Mouse (Mus musculus) liver, adult 2 months (tissue): Measurements from ENCODE around the gene Mical2. TPM values are rescaled to one million over a fixed set of nuclear protein-coding genes. Genes with fewer than 3 reads are reported as not detected.

ENCODE experiments used
- DNase-seq: peaks from one replicate; pipeline ENCODE4 v3.0.0-alpha.2; 2011; ENCODE audit warnings: low read depth, low spot score; ENCODE audit errors: extremely low read depth
- H3K27ac ChIP-seq: fragments of 200-500 bp; replicated peaks from 2 replicates; pipeline ENCODE4 v1.5.1; 2012; ENCODE audit warnings: low read depth, mild to moderate bottlenecking, control low read depth, inconsistent platforms, low read length; ENCODE audit not compliant: insufficient read depth
- H3K27me3 ChIP-seq: fragments of 200-500 bp; 2 replicates; pipeline ENCODE4 v1.6.1; 2012; ENCODE audit warnings: mild to moderate bottlenecking, moderate library complexity, low read length, inconsistent platforms; ENCODE audit not compliant: control insufficient read depth, insufficient read depth
- H3K36me3 ChIP-seq: fragments of 200-500 bp; 2 replicates; pipeline ENCODE4 v1.6.1; 2012; ENCODE audit warnings: low read length, inconsistent platforms; ENCODE audit not compliant: control insufficient read depth, insufficient read depth
- H3K4me1 ChIP-seq: fragments of 200-500 bp; 2 replicates; pipeline ENCODE4 v1.6.1; 2011; ENCODE audit warnings: low read length; ENCODE audit not compliant: control insufficient read depth, insufficient read depth
- H3K4me3 ChIP-seq: fragments of 200-500 bp; 2 replicates; pipeline ENCODE4 v1.5.1; 2011; ENCODE audit warnings: low read depth, mild to moderate bottlenecking, control low read depth, low read length, moderate library complexity; ENCODE audit not compliant: insufficient read depth
- H3K79me2 ChIP-seq: fragments of 200-500 bp; 2 replicates; pipeline ENCODE4 v1.6.1; 2012; ENCODE audit warnings: inconsistent platforms, mild to moderate bottlenecking, low read length, moderate library complexity; ENCODE audit not compliant: control insufficient read depth, insufficient read depth
- H3K9ac ChIP-seq: fragments of 200-500 bp; 2 replicates; pipeline ENCODE4 v1.6.1; 2012; ENCODE audit warnings: low read depth, mild to moderate bottlenecking, control low read depth, inconsistent platforms, low read length
- CTCF ChIP-seq: fragments of 200-500 bp; IDR thresholded peaks from 2 replicates; pipeline ENCODE4 v1.5.1; 2011; ENCODE audit warnings: low read depth, low read length, control low read depth
- POLR2A ChIP-seq: fragments of 200-500 bp; IDR thresholded peaks from 2 replicates; pipeline ENCODE4 v1.6.1; 2011; ENCODE audit warnings: low read length, control low read depth; ENCODE audit not compliant: insufficient read depth; ENCODE audit errors: extremely low read depth
- WGBS: fragments of 180-500 bp; shearing (Covaris S2); methylation state at CpG from one replicate; pipeline ENCODE4 v1.1.7; 2018; 5-methylcytosine and 5-hydroxymethylcytosine counted together
- polyA plus RNA-seq: library from polyadenylated mRNA; depleted of rRNA; stranded (reverse); fragments of >200 nt; gene quantifications from 2 replicates; pipeline ENCODE4 v1.2.3, GENCODE M21; 2012
- total RNA-seq: library from RNA; depleted of rRNA; stranded (reverse); fragments of >200 nt; gene quantifications from 2 replicates; pipeline ENCODE4 v1.2.3, GENCODE M21; 2014

Mical2 gene
- total and polyA plus RNA-seq, 2 experiments = 4.1 to 6.9 TPM

GRCm38 (mm10) chr7:112405578-112405977 lies 179.9 kb downstream of the Mical2 start:
- TF ChIP-seq CTCF (no peak), POLR2A (no peak)
- no peak overlapping the region for H3K9ac ChIP-seq
- H3K36me3 ChIP-seq = no peaks in the 10 kb centered on the region
- H3K4me3 ChIP-seq = no peak overlapping the region
- WGBS = 69% methylated on average over 8 of the region's 8 CpGs
- no peak for DNase-seq
- H3K27me3 ChIP-seq = no peaks in the 10 kb centered on the region
- H3K79me2 ChIP-seq = no peaks in the 10 kb centered on the region
- 0 out of 2 replicates have a peak, but pooled peaks cover 1% of the 10 kb centered on the region for H3K4me1 ChIP-seq
- H3K27ac ChIP-seq = no peak overlapping the region

GRCm38 (mm10) chr7:112407597-112407996 lies 181.9 kb downstream of the Mical2 start:
- Histone ChIP-seq H3K27me3 (no peaks in the 10 kb centered on the region), H3K4me1 (0 out of 2 replicates have a peak, but pooled peaks cover 1% of the 10 kb centered on the region), H3K4me3 (no peak overlapping the region), H3K79me2 (no peaks in the 10 kb centered on the region), H3K36me3 (no peaks in the 10 kb centered on the region), H3K27ac (no peak overlapping the region), H3K9ac (no peak overlapping the region)
- no peak for DNase-seq
- 93% methylated on average over 7 of the region's 7 CpGs for WGBS
- TF ChIP-seq POLR2A = no peak
- TF ChIP-seq CTCF = no peak

- TF ChIP-seq POLR2A (no peak), CTCF (no peak)
- H3K27me3 ChIP-seq = no peaks in the 10 kb centered on the region
- H3K27ac ChIP-seq = no peak overlapping the region
- no peak for DNase-seq
- H3K4me3 ChIP-seq = no peak overlapping the region
- no peak overlapping the region for H3K9ac ChIP-seq
- 92% methylated on average over 3 of the region's 3 CpGs for WGBS
- 0 out of 2 replicates have a peak, but pooled peaks cover 1% of the 10 kb centered on the region for H3K4me1 ChIP-seq
- no peaks in the 10 kb centered on the region for H3K36me3 ChIP-seq
- H3K79me2 ChIP-seq = no peaks in the 10 kb centered on the region
Measured at GRCm38 (mm10) chr7:112409991-112410390, 184.3 kb downstream of the Mical2 start.

GRCm38 (mm10) chr7:112413286-112413685 lies 187.6 kb downstream of the Mical2 start:
- no peaks in the 10 kb centered on the region for H3K79me2 ChIP-seq
- WGBS = 38% methylated on average over 6 of the region's 6 CpGs
- H3K4me3 ChIP-seq = no peak overlapping the region
- H3K36me3 ChIP-seq = no peaks in the 10 kb centered on the region
- no peaks in the 10 kb centered on the region for H3K4me1 ChIP-seq
- no peak overlapping the region for H3K9ac ChIP-seq
- no peak overlapping the region for H3K27ac ChIP-seq
- peak; percentile 49 for DNase-seq
- no peak for TF ChIP-seq POLR2A
- no peak for TF ChIP-seq CTCF
- H3K27me3 ChIP-seq = no peaks in the 10 kb centered on the region

- 53% methylated on average over 14 of the region's 14 CpGs for WGBS
- Histone ChIP-seq H3K27ac (no peak overlapping the region), H3K27me3 (no peaks in the 10 kb centered on the region), H3K9ac (no peak overlapping the region), H3K36me3 (no peaks in the 10 kb centered on the region), H3K79me2 (no peaks in the 10 kb centered on the region), H3K4me1 (no peaks in the 10 kb centered on the region), H3K4me3 (no peak overlapping the region)
- TF ChIP-seq POLR2A = no peak
- TF ChIP-seq CTCF = no peak
- DNase-seq = no peak
Measured at GRCm38 (mm10) chr7:112416058-112416526, 190.4 kb downstream of the Mical2 start.

- 55% methylated on average over 7 of the region's 7 CpGs for WGBS
- no peak for TF ChIP-seq CTCF
- no peak for TF ChIP-seq POLR2A
- Histone ChIP-seq H3K4me1 (peaks cover under 1% of the 10 kb centered on the region; the same call in 1 of the 2 replicates), H3K79me2 (no peaks in the 10 kb centered on the region), H3K36me3 (no peaks in the 10 kb centered on the region), H3K4me3 (no peak overlapping the region), H3K27me3 (no peaks in the 10 kb centered on the region), H3K27ac (no peak overlapping the region), H3K9ac (no peak overlapping the region)
- no peak for DNase-seq
Measured at GRCm38 (mm10) chr7:112416730-112417513, 191.3 kb downstream of the Mical2 start.
